Mouse (Mus musculus) CD4-positive, CD25-positive, alpha-beta regulatory T cell, adult 4 months (primary cell): ENCODE results near the gene Mecom. TPM values are rescaled to one million over a fixed set of nuclear protein-coding genes. Genes with fewer than 3 reads are reported as not detected.

Experiments used
- ATAC-seq: one replicate; pipeline ENCODE4 v1.8.0; 2017
- polyA plus RNA-seq, 2 experiments: library from polyadenylated mRNA; unstranded; fragments of 100-300 nt; shearing (Covaris generic); gene quantifications; one replicate each; pipeline ENCODE4 v1.2.1; 2017

Mecom gene
- polyA plus RNA-seq, 2 experiments from 2014 or later = 0.39 TPM; not detected in 1

- ATAC-seq = no peak
Observed at GRCm38 (mm10) chr3:30330476-30330875, 217.3 kb downstream of the Mecom start.

DNA sequence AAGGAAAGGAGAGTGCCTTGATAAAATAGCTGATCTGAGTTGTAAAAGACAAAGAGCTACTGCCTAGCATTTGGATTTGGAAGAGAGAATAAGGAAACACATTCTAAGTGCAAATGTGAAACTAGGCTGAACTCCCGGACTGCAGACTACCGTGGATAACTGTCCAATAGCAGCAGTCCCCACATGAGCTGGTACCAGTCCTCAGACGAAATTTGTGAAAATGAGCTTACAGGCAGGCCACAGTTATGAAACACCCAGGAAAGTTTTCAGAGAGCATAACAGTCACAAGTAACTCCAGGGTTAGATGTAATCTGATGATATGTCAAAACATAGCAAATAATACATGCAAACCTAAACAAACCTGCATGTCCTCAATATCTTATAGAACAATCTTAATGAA is 217.8 kb downstream of the Mecom start:
- ATAC-seq = no peak

DNA sequence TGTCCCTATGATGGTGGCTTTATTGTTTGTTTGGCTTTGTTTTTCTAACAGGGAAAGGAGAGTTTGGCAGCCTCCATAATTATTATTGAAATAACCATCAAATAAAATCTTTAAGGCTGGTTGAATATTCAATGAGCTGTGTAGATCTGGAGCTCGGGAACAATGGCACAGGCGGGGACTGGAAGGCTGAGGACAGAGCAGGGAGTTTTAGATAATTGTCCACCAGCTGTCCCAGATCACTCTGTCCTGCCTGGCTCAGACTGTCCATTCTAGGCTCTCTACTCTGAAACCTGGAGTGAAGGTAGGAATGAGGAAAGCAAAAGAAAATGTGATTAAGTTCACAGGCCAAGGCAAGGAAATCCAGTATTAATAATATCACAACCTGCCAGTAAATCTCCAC is 232.9 kb downstream of the Mecom start:
- ATAC-seq = no peak

GRCm38 (mm10) chr3:30308081-30308480 is 239.7 kb downstream of the Mecom start:
- no peak for ATAC-seq

GRCm38 (mm10) chr3:30307601-30308000 is 240.2 kb downstream of the Mecom start:
- no peak for ATAC-seq

DNA sequence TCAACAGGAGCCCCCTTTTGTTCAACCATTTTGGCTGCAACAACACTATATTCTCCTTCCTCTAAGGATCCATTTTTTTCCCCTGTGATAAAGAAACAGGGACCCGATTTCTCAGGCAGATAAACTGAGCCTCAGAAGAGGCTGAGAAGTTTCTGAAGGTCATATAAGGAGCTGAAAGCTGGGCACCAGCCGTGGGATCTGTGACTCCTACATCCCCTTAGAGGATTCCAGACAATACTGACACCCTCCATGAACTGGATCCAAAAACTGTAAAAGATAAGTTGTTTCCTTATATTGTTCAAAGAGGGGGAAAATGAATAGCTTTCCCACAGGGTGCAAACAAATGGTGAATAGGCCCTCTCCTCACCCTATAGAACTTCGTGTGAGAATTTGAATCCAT is 241.7 kb downstream of the Mecom start:
- ATAC-seq = no peak

GRCm38 (mm10) chr3:30299460-30299859 is 248.3 kb downstream of the Mecom start:
- ATAC-seq = no peak

GRCm38 (mm10) chr3:30294433-30294832 is 253.4 kb downstream of the Mecom start:
- no peak for ATAC-seq

DNA sequence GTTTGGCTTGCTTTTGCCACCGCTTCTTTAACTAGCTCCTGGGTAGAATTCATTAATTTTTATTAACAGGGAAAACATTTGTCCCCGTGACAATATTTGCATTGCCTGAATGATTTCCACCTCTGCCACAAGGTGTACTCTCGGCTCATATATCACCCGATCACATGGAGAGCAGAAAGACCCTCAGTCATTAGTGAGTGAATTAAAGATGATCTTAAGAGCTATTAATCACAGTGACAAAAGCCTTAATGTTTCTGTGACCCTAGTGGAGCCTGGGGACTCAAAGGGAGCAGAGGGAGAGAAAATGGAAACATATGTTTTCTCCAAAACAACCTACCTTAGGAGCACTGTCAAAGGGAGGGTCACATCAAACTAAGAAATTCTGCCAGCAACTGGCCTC is 261.3 kb downstream of the Mecom start:
- ATAC-seq = no peak

DNA sequence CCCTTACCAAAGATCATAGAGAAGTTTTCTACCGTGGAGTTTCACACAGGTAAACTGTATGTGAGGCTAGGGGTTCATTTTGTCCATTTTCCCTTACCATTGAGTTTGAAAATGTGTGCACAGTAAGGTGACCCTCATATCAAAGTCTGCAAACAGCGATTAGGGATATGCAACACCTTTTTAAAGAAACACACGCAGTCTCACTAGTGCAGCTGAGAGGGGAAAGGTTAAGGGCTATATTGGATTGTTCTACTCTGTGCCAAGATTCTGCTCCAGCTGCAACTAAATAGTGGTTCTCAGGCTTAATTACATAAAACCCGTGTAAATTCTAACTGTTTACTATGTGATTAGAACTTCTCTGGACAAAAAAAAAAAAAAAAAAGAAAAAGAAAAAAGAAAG is 263.7 kb downstream of the Mecom start:
- no peak for ATAC-seq

- no peak for ATAC-seq
Observed at GRCm38 (mm10) chr3:30283562-30283961, 264.2 kb downstream of the Mecom start.

DNA sequence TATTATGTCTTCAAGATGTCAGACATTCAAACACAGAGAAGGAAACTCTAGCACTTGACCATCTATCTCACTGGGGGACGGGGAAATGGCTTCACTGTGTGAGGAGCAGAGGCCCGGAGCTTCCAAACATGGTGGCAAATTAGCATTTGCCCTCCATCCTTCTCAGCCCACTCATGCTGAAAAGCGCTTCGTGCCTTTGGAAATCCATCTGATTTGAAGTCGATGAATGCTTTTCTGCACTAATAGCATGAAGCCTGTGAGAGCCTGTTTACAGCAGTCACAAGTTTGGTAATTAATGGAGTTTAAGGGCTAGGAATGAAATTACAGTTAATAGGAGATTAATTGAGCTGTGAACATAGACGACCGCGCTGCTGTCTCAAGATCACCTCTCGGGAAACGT is 270.2 kb downstream of the Mecom start:
- ATAC-seq = no peak

DNA sequence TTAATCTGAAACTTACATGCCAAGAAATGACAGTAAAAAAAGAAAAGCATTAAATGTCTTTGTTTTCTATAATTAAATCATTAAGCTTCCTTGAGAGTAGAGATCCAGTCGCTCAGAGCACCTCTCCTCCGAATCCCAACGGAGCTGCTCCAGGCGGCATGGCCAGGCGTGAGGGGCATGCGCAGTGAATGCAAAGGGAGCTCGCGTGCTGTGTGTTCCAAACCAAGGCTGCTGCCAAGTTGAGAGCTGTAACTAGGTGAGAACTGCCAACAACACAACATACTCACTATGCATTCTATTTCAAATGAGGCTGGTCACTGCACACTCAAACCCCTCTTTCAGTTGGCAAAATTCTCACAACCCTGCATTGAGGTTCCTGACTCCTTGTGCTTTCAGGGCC is 271.7 kb downstream of the Mecom start:
- no peak for ATAC-seq

- no peak for ATAC-seq
Observed at GRCm38 (mm10) chr3:30269253-30269652, 278.6 kb downstream of the Mecom start.

DNA sequence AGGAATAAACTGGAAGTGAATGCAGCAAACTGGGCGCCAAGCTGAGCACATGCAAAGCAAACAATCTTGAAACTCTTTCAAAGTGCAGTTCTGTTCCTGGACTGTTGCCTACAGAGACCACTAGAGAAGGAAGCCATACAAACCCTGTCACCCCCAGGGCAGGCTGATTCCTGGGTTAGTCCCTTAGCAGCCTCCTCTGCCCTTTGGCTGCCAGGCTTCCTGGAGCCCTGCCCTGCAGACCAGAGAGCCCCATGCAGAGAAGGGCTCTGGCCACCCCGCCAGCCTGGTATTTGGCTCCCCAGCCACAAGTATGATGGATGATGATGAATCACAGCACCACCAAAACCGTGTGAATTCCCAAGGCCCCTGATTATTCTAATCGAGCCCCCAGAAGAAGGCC is 286.9 kb downstream of the Mecom start:
- no peak for ATAC-seq

GRCm38 (mm10) chr3:30258421-30258820 is 289.4 kb downstream of the Mecom start:
- no peak for ATAC-seq

DNA sequence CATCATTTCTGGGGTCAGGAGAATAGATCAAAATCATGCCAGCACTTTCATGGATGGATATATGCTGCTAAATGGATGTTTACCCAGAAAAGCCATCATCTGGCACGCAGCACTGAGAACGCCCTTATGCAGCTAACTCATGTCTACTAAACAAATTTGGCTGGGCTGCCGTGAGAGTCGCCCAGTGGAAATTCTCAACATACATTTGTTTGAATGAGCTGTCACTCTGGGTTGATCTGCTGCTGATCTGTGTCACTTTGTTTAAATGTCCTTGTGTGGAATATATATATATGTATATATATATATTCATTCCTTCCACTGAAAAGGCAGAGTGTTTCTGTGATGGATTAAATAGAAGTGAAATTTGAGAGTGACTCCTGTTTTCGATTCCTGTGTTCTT is 290.0 kb downstream of the Mecom start:
- ATAC-seq = no peak

GRCm38 (mm10) chr3:30256896-30257295 is 290.9 kb downstream of the Mecom start:
- ATAC-seq = no peak

DNA sequence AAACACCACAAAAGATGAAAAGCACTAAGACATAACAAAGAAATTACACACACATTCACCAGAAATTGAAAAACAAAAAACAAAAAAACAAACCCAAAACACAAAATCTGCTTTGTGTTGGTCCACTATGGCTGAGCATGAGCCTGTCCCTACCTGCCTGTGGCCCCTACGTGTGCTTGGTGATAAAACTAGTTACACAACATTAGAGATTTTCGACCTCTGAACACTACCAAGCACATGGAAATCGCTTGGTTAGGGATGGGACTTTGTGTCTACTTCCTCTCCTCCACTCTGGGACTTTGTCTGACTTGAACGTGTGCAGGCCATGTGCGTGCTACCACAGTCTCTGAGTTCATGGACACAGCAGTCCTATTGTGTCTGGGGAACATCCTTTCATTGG is 292.0 kb downstream of the Mecom start:
- no peak for ATAC-seq

DNA sequence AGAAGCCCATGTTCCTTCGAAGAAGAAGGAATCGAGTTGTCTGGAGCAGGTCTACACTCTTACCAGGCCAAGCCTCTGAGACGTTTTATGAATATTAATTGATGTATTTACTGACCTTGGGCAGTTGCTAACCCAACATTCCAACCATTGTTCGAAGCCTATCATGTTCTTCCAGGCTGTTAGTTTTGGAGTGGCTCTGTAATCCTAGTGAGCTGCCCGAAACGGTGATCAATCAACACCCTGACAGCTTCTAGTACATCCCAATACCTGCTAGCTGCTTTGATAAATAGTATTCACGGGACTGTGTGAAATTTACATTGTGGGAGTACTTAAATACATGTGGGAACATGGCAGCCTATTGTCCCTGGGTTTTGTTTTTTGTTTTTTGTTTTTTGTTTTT is 293.4 kb downstream of the Mecom start:
- ATAC-seq = no peak

GRCm38 (mm10) chr3:30253714-30254113 is 294.1 kb downstream of the Mecom start:
- ATAC-seq = no peak

DNA sequence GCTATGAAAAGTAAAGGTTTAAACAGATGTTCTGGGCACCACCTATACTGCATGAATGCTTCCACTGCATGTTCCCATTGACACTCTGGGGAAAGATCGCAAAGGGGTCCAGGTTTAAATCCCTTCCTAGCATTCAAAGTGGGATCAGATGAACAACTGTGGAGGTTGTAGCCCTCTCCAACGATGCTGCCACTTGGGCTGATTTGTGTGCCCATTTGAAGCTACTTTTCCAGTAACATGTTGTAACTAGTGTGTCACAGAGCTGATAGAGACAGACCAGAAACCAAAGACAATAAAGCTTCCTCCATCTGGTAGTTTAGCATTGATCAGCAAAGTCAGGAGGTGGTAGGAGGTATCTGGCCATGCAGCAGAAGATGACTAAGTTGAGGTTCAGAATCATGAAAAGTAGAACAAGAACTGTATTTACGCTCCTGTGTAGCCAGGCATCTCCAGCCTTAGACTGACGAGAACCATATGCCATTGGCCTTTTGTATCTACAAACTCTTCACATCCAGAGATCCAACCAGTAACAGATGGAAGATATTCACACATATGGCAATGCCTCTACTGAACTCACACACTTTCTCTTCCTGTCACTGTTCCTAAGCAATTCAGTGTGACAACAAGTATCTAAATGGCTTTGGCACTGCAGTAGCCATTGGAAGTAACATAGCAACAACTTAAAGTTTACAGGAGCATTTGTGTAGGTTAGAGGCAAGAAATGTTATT is 299.0 kb downstream of the Mecom start:
- no peak for ATAC-seq

GRCm38 (mm10) chr3:30247256-30247655 is 300.6 kb downstream of the Mecom start:
- no peak for ATAC-seq

GRCm38 (mm10) chr3:30246431-30247041 is 301.3 kb downstream of the Mecom start:
- no peak for ATAC-seq

GRCm38 (mm10) chr3:30245950-30246349 is 301.9 kb downstream of the Mecom start:
- no peak for ATAC-seq
